Mouse (Mus musculus) heart, embryonic 13.5 days (tissue): ENCODE data around the gene Olfr1426. TPM values are rescaled to one million over a fixed set of nuclear protein-coding genes. Genes with fewer than 3 reads are reported as not detected.
"Not testable (repeated sequence)": the region's sequence is repeated elsewhere in the genome, so short reads cannot be mapped to it uniquely, and the experiment has no call there.

Experiments used
- ATAC-seq: fragments of 200-750 bp; cut with Nextera tagmentation; 2 replicates; pipeline ENCODE4 v1.8.0; 2017; ENCODE audit warnings: moderate TSS enrichment; ENCODE audit not compliant: insufficient number of reproducible peaks, low FRiP score, low TSS enrichment; ENCODE audit errors: extremely low read depth
- H3K27ac ChIP-seq: fragments of 300-500 bp; sonication (generic); replicated peaks from 2 replicates; pipeline ENCODE4 v1.5.1; 2015; ENCODE audit warnings: moderate library complexity, mild to moderate bottlenecking, inconsistent platforms
- H3K27me3 ChIP-seq: fragments of 300-500 bp; sonication (generic); replicated peaks from 2 replicates; pipeline ENCODE4 v1.6.1; 2015; ENCODE audit warnings: mild to moderate bottlenecking, inconsistent platforms
- H3K36me3 ChIP-seq: fragments of 300-500 bp; sonication (generic); 2 replicates; pipeline ENCODE4 v1.6.1; 2015; ENCODE audit warnings: mild to moderate bottlenecking, inconsistent platforms
- H3K4me1 ChIP-seq: fragments of 300-500 bp; sonication (generic); 2 replicates; pipeline ENCODE4 v1.6.1; 2015; ENCODE audit warnings: inconsistent platforms
- H3K4me2 ChIP-seq: fragments of 300-500 bp; sonication (generic); 2 replicates; pipeline ENCODE4 v1.6.1; 2015; ENCODE audit warnings: inconsistent platforms, mild to moderate bottlenecking, moderate library complexity
- H3K4me3 ChIP-seq: fragments of 300-500 bp; sonication (generic); 2 replicates; pipeline ENCODE4 v1.5.1; 2015; ENCODE audit warnings: moderate library complexity, mild to moderate bottlenecking, inconsistent platforms
- H3K9ac ChIP-seq: fragments of 300-500 bp; sonication (generic); 2 replicates; pipeline ENCODE4 v1.6.1; 2015; ENCODE audit warnings: inconsistent platforms, mild to moderate bottlenecking, moderate library complexity
- H3K9me3 ChIP-seq: fragments of 300-500 bp; sonication (generic); 2 replicates; pipeline ENCODE4 v1.6.1; 2016; ENCODE audit warnings: inconsistent platforms
- WGBS: fragments of 180-500 bp; shearing (Covaris S2); methylation state at CpG from one replicate; pipeline ENCODE4 v1.1.7; 2015; ENCODE audit warnings: mixed read lengths; 5-methylcytosine and 5-hydroxymethylcytosine counted together
- polyA plus RNA-seq: library from polyadenylated mRNA; unstranded; fragments of >200 nt; fragmentation: Nextera tagmentation; extraction: Ambion mirVana; gene quantifications from 2 replicates; pipeline ENCODE4 v1.2.1, GENCODE M21; 2015

The Olfr1426 gene
- polyA plus RNA-seq, result not detected in 2 replicates

GRCm38 (mm10) chr19:12091913-12092312 lies at the start of gene Olfr1426:
Gene Olfr1426 (minus strand): TSS chr19:12092013.
- WGBS, result 68% methylated on average over 1 of the region's 1 CpGs
- no peak within 1 kb of the TSS for H3K4me3 ChIP-seq
- H3K9me3 ChIP-seq, result no peaks in the 10 kb centered on the region
- no peaks in the 10 kb centered on the region for H3K36me3 ChIP-seq
- H3K9ac ChIP-seq, result no peak within 1 kb of the TSS
- no peaks in the 10 kb centered on the region for H3K27me3 ChIP-seq
- ATAC-seq, result no peak
- no peak within 1 kb of the TSS for H3K4me2 ChIP-seq
- no peak within 1 kb of the TSS for H3K27ac ChIP-seq
- H3K4me1 ChIP-seq, result no peaks in the 10 kb centered on the region

- no peak overlapping the region for H3K4me2 ChIP-seq
- H3K27ac ChIP-seq, result no peak overlapping the region
- no peak for ATAC-seq
- H3K4me3 ChIP-seq, result no peak overlapping the region
- no peaks in the 10 kb centered on the region for H3K36me3 ChIP-seq
- 21% methylated on average over 2 of the region's 2 CpGs for WGBS
- no peaks in the 10 kb centered on the region for H3K4me1 ChIP-seq
- H3K9me3 ChIP-seq, result no peaks in the 10 kb centered on the region
- H3K27me3 ChIP-seq, result no peaks in the 10 kb centered on the region
- H3K9ac ChIP-seq, result no peak overlapping the region
Measured at GRCm38 (mm10) chr19:12134289-12134688, 42.5 kb upstream of the Olfr1426 start.

GRCm38 (mm10) chr19:12123103-12123502 lies 31.3 kb upstream of the Olfr1426 start, which contains the start of gene Olfr76:
Gene Olfr76 (minus strand): TSS chr19:12123203.
- 72% methylated on average over 3 of the region's 3 CpGs for WGBS
- Histone ChIP-seq H3K4me3 (no peak within 1 kb of the TSS), H3K9ac (no peak within 1 kb of the TSS), H3K27me3 (no peaks in the 10 kb centered on the region), H3K27ac (no peak within 1 kb of the TSS), H3K4me2 (no peak within 1 kb of the TSS), H3K4me1 (no peaks in the 10 kb centered on the region), H3K9me3 (no peaks in the 10 kb centered on the region), H3K36me3 (no peaks in the 10 kb centered on the region)
- ATAC-seq, result no peak

- H3K9me3 ChIP-seq, result no peaks in the 10 kb centered on the region
- no peak for ATAC-seq
- H3K27me3 ChIP-seq, result no peaks in the 10 kb centered on the region
- no peaks in the 10 kb centered on the region for H3K36me3 ChIP-seq
- no peaks in the 10 kb centered on the region for H3K4me1 ChIP-seq
- no peak overlapping the region for H3K9ac ChIP-seq
- H3K4me3 ChIP-seq, result no peak overlapping the region
- no peak overlapping the region for H3K4me2 ChIP-seq
- H3K27ac ChIP-seq, result no peak overlapping the region
- WGBS, result 71% methylated on average over 3 of the region's 3 CpGs
Measured at GRCm38 (mm10) chr19:12116464-12116863, 24.7 kb upstream of the Olfr1426 start.

GRCm38 (mm10) chr19:12115797-12116196 lies 24.0 kb upstream of the Olfr1426 start, which contains the start of gene Olfr1428:
Gene Olfr1428 (minus strand): TSS chr19:12115897.
- Histone ChIP-seq H3K4me3 (no peak within 1 kb of the TSS), H3K9me3 (no peaks in the 10 kb centered on the region), H3K27ac (no peak within 1 kb of the TSS), H3K4me2 (no peak within 1 kb of the TSS), H3K27me3 (no peaks in the 10 kb centered on the region), H3K4me1 (no peaks in the 10 kb centered on the region), H3K36me3 (no peaks in the 10 kb centered on the region), H3K9ac (no peak within 1 kb of the TSS)
- no peak for ATAC-seq
- 49% methylated on average over 1 of the region's 1 CpGs for WGBS

GRCm38 (mm10) chr19:12113807-12114206 lies 22.0 kb upstream of the Olfr1426 start:
- no peak for ATAC-seq
- no peaks in the 10 kb centered on the region for H3K4me1 ChIP-seq
- no peaks in the 10 kb centered on the region for H3K36me3 ChIP-seq
- H3K4me2 ChIP-seq, result no peak overlapping the region
- no peaks in the 10 kb centered on the region for H3K27me3 ChIP-seq
- H3K9me3 ChIP-seq, result no peaks in the 10 kb centered on the region
- H3K27ac ChIP-seq, result no peak overlapping the region
- H3K9ac ChIP-seq, result no peak overlapping the region
- H3K4me3 ChIP-seq, result no peak overlapping the region
- 54% methylated on average over 1 of the region's 1 CpGs for WGBS

GRCm38 (mm10) chr19:12104541-12104940 lies 12.7 kb upstream of the Olfr1426 start:
- no peaks in the 10 kb centered on the region for H3K9me3 ChIP-seq
- 39% methylated on average over 1 of the region's 1 CpGs for WGBS
- no peaks in the 10 kb centered on the region for H3K36me3 ChIP-seq
- ATAC-seq, result no peak
- H3K4me1 ChIP-seq, result no peaks in the 10 kb centered on the region
- no peak overlapping the region for H3K4me3 ChIP-seq
- H3K9ac ChIP-seq, result no peak overlapping the region
- no peak overlapping the region for H3K4me2 ChIP-seq
- no peak overlapping the region for H3K27ac ChIP-seq
- H3K27me3 ChIP-seq, result no peaks in the 10 kb centered on the region

GRCm38 (mm10) chr19:12103234-12103633 lies 11.4 kb upstream of the Olfr1426 start, which contains the start of gene Olfr1427:
Gene Olfr1427 (minus strand): TSS chr19:12103334.
- Histone ChIP-seq H3K27me3 (no peaks in the 10 kb centered on the region), H3K27ac (no peak within 1 kb of the TSS), H3K4me3 (no peak within 1 kb of the TSS), H3K36me3 (no peaks in the 10 kb centered on the region), H3K4me1 (no peaks in the 10 kb centered on the region), H3K4me2 (no peak within 1 kb of the TSS), H3K9me3 (no peaks in the 10 kb centered on the region), H3K9ac (no peak within 1 kb of the TSS)
- 92% methylated on average over 2 of the region's 2 CpGs for WGBS
- no peak for ATAC-seq

GRCm38 (mm10) chr19:12077631-12078030 lies 14.2 kb downstream of the Olfr1426 start, which contains the start of gene Olfr1425:
Gene Olfr1425 (minus strand): TSS chr19:12077731.
- H3K4me2 ChIP-seq, H3K9me3 ChIP-seq, H3K4me3 ChIP-seq, H3K36me3 ChIP-seq, H3K9ac ChIP-seq, H3K27ac ChIP-seq, H3K4me1 ChIP-seq, H3K27me3 ChIP-seq, ATAC-seq: not testable (repeated sequence)
- 73% methylated on average over 4 of the region's 4 CpGs for WGBS

GRCm38 (mm10) chr19:12069546-12069945 lies 22.3 kb downstream of the Olfr1426 start:
- not testable (repeated sequence) for H3K9ac ChIP-seq, H3K4me3 ChIP-seq, H3K4me1 ChIP-seq, ATAC-seq, H3K9me3 ChIP-seq, H3K36me3 ChIP-seq, H3K27me3 ChIP-seq, H3K4me2 ChIP-seq, H3K27ac ChIP-seq
- 68% methylated on average over 1 of the region's 1 CpGs for WGBS

GRCm38 (mm10) chr19:12067806-12068205 lies 24.0 kb downstream of the Olfr1426 start:
- H3K27ac ChIP-seq, H3K4me1 ChIP-seq, H3K27me3 ChIP-seq, H3K9me3 ChIP-seq, ATAC-seq, H3K4me3 ChIP-seq, H3K36me3 ChIP-seq, H3K4me2 ChIP-seq, H3K9ac ChIP-seq: not testable (repeated sequence)
- WGBS, result 20% methylated on average over 1 of the region's 1 CpGs

- not testable (repeated sequence) for H3K27me3 ChIP-seq, H3K9me3 ChIP-seq, ATAC-seq, H3K4me2 ChIP-seq, H3K27ac ChIP-seq, H3K4me1 ChIP-seq, H3K36me3 ChIP-seq, H3K4me3 ChIP-seq, H3K9ac ChIP-seq
- WGBS, result 88% methylated on average over 1 of the region's 1 CpGs
Measured at GRCm38 (mm10) chr19:12062582-12062981, 29.2 kb downstream of the Olfr1426 start, which contains the start of gene Olfr1424. Gene Olfr1424 (minus strand): TSS chr19:12062682.
